Mouse (Mus musculus): ENCODE measurements around the gene Pi4k2a.

- no peak for TF ChIP-seq POLR2A (IDR thresholded peaks at IDR 0.05; ENCODE audit: insufficient read length, low read depth)
- no peak for TF ChIP-seq MAX (IDR thresholded peaks at IDR 0.05; ENCODE audit: low read depth)
- TF ChIP-seq TCF12 (IDR thresholded peaks at IDR 0.05; ENCODE audit: insufficient read depth, poor library complexity, severe bottlenecking), result no peak
- TF ChIP-seq USF1 (IDR thresholded peaks at IDR 0.05; ENCODE audit: low read depth), result no peak
- no peak for TF ChIP-seq TCF3 (IDR thresholded peaks at IDR 0.05; ENCODE audit: insufficient read length, low read depth)
- no peak for TF ChIP-seq MYOD1 (IDR thresholded peaks at IDR 0.05; ENCODE audit: control insufficient read depth in 1 of 3, insufficient read length in 2 of 3, low read depth in 2 of 3)
- TF ChIP-seq MYOG (IDR thresholded peaks at IDR 0.05; ENCODE audit: control insufficient read depth in 1 of 3, insufficient read depth in 1 of 3, insufficient read length in 2 of 3, low read depth in 2 of 3), result no peak
- no peak for TF ChIP-seq E2F4 (IDR thresholded peaks at IDR 0.05; ENCODE audit: insufficient read depth)
- TF ChIP-seq REST (IDR thresholded peaks at IDR 0.05; ENCODE audit: insufficient read depth, insufficient read length), result no peak
- TF ChIP-seq CEBPB (IDR thresholded peaks at IDR 0.05; ENCODE audit: insufficient read depth, poor library complexity, severe bottlenecking), result no peak
Measured at GRCm38 (mm10) chr19:42120451-42120850, 30.2 kb downstream of the Pi4k2a start.

Measured in myocyte (in vitro differentiated cells).